In the genomic region with DNA sequence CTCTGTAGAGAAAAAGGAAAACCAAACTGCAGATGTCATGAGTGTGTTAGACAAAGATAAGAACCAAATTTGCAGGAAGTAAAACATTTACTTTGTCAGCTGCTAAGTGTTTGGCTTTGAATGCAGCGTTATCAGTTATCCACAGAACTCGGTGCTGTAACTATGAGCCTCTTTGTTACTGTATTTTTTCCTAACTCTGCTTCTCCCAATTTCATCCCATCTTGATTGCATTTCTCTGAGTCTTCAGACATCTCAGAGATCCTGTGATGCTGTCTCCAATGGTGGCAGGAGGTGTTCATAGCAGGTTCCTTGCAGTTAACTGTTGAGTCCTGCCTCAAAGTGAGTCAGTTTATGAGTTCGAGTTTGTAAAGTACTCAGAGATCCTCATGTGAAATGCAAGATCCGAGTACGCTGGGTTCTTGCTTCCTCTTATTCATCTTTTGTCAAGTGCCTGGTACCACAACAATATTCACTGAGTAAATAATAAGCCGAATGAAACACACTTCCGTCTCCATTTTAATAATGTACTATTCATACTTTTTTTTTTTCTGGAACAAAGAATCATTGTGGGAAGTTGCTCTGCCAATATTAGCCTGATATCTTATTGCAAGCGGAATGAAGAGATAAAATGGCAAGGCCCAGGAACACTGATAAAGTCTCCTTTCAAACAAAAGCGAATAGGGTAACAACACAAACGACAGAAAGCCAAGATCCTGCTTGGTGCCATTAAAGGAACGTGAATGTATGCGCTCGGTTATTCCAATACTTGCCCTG, we compare ENCODE assay signal across 14 mouse cellular contexts.
DNase-seq lines count a peak whose midpoint lies in the region; ATAC-seq lines count a peak whose summit lies in the region.
"Had no signal": no experiment of that assay in that cellular context is flagged by ENCODE, and none has a peak within 500 bp of the region (broad histone marks: within the 10 kb centered on the region; RNA-seq: fewer than 3 reads in every experiment).

No protein-coding gene starts in this region.

- no peak overlapping the region for H3K4me3 ChIP-seq in heart, embryonic 13.5 days
- peak overlapping the region; percentile 77 for H3K4me3 ChIP-seq in megakaryocyte, embryonic 14.5 days (replicated peaks)
- 0 out of 2 replicates have a peak overlapping the region, but pooled peaks have one; percentile 9 for H3K4me3 ChIP-seq in liver, embryonic 13.5 days (replicated peaks)
- H3K4me3 ChIP-seq in forebrain, embryonic 12.5 days (replicated peaks): no peak overlapping the region
- H3K4me3 ChIP-seq: erythroblast, embryonic 14.5 days; limb, embryonic 10.5 days had no signal

- H3K27me3 ChIP-seq in heart, embryonic 13.5 days (replicated peaks): no peaks in the 10 kb centered on the region
- peaks cover 15% of the 10 kb centered on the region for H3K27me3 ChIP-seq in megakaryocyte, embryonic 14.5 days (replicated peaks)
- H3K27me3 ChIP-seq in liver, embryonic 13.5 days: no peaks in the 10 kb centered on the region
- no peaks in the 10 kb centered on the region for H3K27me3 ChIP-seq in forebrain, embryonic 12.5 days

- H3K9ac ChIP-seq in heart, embryonic 13.5 days: no peak overlapping the region
- peak overlapping the region; percentile 42 for H3K9ac ChIP-seq in liver, embryonic 13.5 days
- H3K9ac ChIP-seq in forebrain, embryonic 12.5 days: no peak overlapping the region

- H3K4me2 ChIP-seq in heart, embryonic 13.5 days: peak overlapping the region; percentile 12
- H3K4me2 ChIP-seq in liver, embryonic 13.5 days: peak overlapping the region; percentile 57
- H3K4me2 ChIP-seq in forebrain, embryonic 12.5 days: no peak overlapping the region

- peaks cover 2% of the 10 kb centered on the region; the same call in 1 of the 2 replicates for H3K9me3 ChIP-seq in heart, embryonic 13.5 days
- peaks cover 4% of the 10 kb centered on the region for H3K9me3 ChIP-seq in megakaryocyte, embryonic 14.5 days
- H3K9me3 ChIP-seq in liver, embryonic 13.5 days (replicated peaks): no peaks in the 10 kb centered on the region
- H3K9me3 ChIP-seq in forebrain, embryonic 12.5 days: no peaks in the 10 kb centered on the region
- H3K9me3 ChIP-seq: limb, embryonic 10.5 days had no signal

- no peaks in the 10 kb centered on the region for H3K36me3 ChIP-seq in heart, embryonic 13.5 days
- H3K36me3 ChIP-seq in megakaryocyte, embryonic 14.5 days (replicated peaks; ENCODE audit: low read length): no peaks in the 10 kb centered on the region
- H3K36me3 ChIP-seq in liver, embryonic 13.5 days: no peaks in the 10 kb centered on the region
- no peaks in the 10 kb centered on the region for H3K36me3 ChIP-seq in forebrain, embryonic 12.5 days (replicated peaks)
- H3K36me3 ChIP-seq: limb, embryonic 10.5 days had no signal

- H3K27ac ChIP-seq in heart, embryonic 13.5 days (replicated peaks): peak overlapping the region; percentile 74
- peak overlapping the region; percentile 93 for H3K27ac ChIP-seq in liver, embryonic 13.5 days
- no peak overlapping the region for H3K27ac ChIP-seq in forebrain, embryonic 12.5 days

- ATAC-seq in heart, embryonic 13.5 days (ENCODE audit: extremely low read depth, insufficient number of reproducible peaks, low FRiP score, low TSS enrichment): peak; percentile 51; the same call in 1 of the 2 replicates
- ATAC-seq in megakaryocyte, adult 5-6 weeks (ENCODE audit: poor library complexity, severe bottlenecking): no peak
- peak; percentile 88 for ATAC-seq in liver, embryonic 13.5 days (ENCODE audit: low read depth)
- ATAC-seq in forebrain, embryonic 12.5 days (ENCODE audit: low FRiP score): no peak

- no peak for DNase-seq in heart, adult 9 months (ENCODE audit: low spot score in 2 of 2)
- peak; percentile 48 for DNase-seq in liver, embryonic 13.5 days
- no peak for DNase-seq in adrenal gland, adult (ENCODE audit: inconsistent age in 2 of 2, low spot score in 1 of 2)
- no peak for DNase-seq in spleen, postnatal 36 days (ENCODE audit: low spot score in 2 of 2)
- DNase-seq: cerebellum, postnatal 25 days; heart, adult 18-20 months; kidney, adult 2 months; thymus, postnatal 25 days had no signal

- WGBS in heart, embryonic 13.5 days: 44% methylated on average over 13 of the region's 13 CpGs
- 17% methylated on average over 13 of the region's 13 CpGs for WGBS in liver, embryonic 13.5 days (ENCODE audit: insufficient replicate concordance)
- 84% methylated on average over 13 of the region's 13 CpGs for WGBS in forebrain, embryonic 12.5 days

- peaks cover 29% of the 10 kb centered on the region for H3K4me1 ChIP-seq in heart, embryonic 13.5 days
- H3K4me1 ChIP-seq in megakaryocyte, embryonic 14.5 days: peaks cover 33% of the 10 kb centered on the region
- H3K4me1 ChIP-seq in liver, embryonic 13.5 days (replicated peaks): peaks cover 67% of the 10 kb centered on the region
- H3K4me1 ChIP-seq in forebrain, embryonic 12.5 days: no peaks in the 10 kb centered on the region
- H3K4me1 ChIP-seq: limb, embryonic 10.5 days had no signal

Comparison
In these comparisons a context has a peak if more than half of its experiments do, and no peak if none do; other contexts are left out.
1. ATAC-seq: peak in heart, embryonic 13.5 days (single experiment) and liver, embryonic 13.5 days (single experiment); none in megakaryocyte, adult 5-6 weeks (single experiment) and forebrain, embryonic 12.5 days (single experiment).
2. H3K4me3 ChIP-seq: peak in megakaryocyte, embryonic 14.5 days (single experiment) and liver, embryonic 13.5 days (single experiment); none in heart, embryonic 13.5 days (single experiment) and forebrain, embryonic 12.5 days (single experiment).